Mouse (Mus musculus) ES-Bruce4 (cell line): ENCODE measurements around the gene Gm28305.

Experiments used
- CTCF ChIP-seq: IDR thresholded peaks from one replicate; pipeline ENCODE4 v1.8.1; 2011; ENCODE audit warnings: low read depth, low read length
- EP300 ChIP-seq: IDR thresholded peaks from 2 replicates; pipeline ENCODE4 v1.6.1; 2011; ENCODE audit warnings: low read depth, low read length; ENCODE audit not compliant: insufficient read depth

- no peak for TF ChIP-seq EP300
- TF ChIP-seq CTCF = no peak
These were observed 10.6 kb upstream of the Gm28305 start for GRCm38 (mm10) chr9:104029861-104030260.
